Comparison of ENCODE assay signal across 19 mouse cellular contexts in genomic region chr2:167181662-167182389, GRCm38 (mm10). TPM values are rescaled to one million over a fixed set of nuclear protein-coding genes. Genes with fewer than 3 reads are reported as not detected.
"Had no signal": no experiment of that assay in that cellular context is flagged by ENCODE, and none has a peak within 500 bp of the region (broad histone marks: within the 10 kb centered on the region; RNA-seq: fewer than 3 reads in every experiment).

No protein-coding gene starts in this region.

- ATAC-seq: midbrain, embryonic 16.5 days had no signal

- H3K27ac ChIP-seq: midbrain, embryonic 10.5 days; midbrain, embryonic 12.5 days; neural tube, embryonic 13.5 days; neural tube, embryonic 15.5 days had no signal

- H3K4me3 ChIP-seq: midbrain, embryonic 10.5 days; midbrain, embryonic 12.5 days; myocyte; neural tube, embryonic 13.5 days; neural tube, embryonic 15.5 days had no signal

- DNase-seq: lung, adult 18-20 months; lung, embryonic 14.5 days; lung, postnatal 10 days; lung, postnatal 4 days; midbrain, embryonic 14.5 days; right cerebral cortex, postnatal 14 days; right cerebral cortex, postnatal 4 days; spleen, adult 18-20 months; thymus, adult 18-20 months; thymus, postnatal 14 days; thymus, postnatal 36 days had no signal

RNA-seq across cellular contexts. Expression of gene Ptgis, which starts 58.6 kb away (rescaled TPM):
- total RNA-seq: megakaryocyte, adult 5-6 weeks; megakaryocyte-erythroid progenitor cell, adult 5-6 weeks had no signal
